In the genomic region with DNA sequence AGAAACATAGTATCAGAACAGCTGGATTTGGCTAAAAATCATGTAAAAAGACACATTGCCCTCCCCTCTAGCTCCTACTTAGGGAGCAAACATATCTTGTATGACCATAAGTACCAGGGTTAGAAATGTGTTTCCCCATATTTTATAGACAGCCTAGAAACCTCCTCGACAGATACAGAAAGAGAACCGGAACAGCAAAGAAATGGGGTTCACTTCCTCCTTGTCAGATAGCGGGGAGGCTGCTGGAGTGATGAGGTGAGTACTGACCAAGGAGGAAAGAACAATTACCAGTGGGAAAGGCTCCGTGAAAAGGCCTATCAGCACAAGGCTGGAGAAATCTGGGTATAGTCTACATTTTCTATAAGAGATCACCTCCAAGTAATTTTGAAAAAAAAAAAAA, we compare ENCODE assay signal across 16 mouse cellular contexts.
"Had no signal": no experiment of that assay in that cellular context is flagged by ENCODE, and none has a peak within 500 bp of the region (broad histone marks: within the 10 kb centered on the region; RNA-seq: fewer than 3 reads in every experiment).

No protein-coding gene starts in this region.

- H3K9ac ChIP-seq: lung, embryonic 14.5 days; midbrain, embryonic 12.5 days; neural tube, embryonic 13.5 days; neural tube, embryonic 15.5 days had no signal

- H3K9me3 ChIP-seq: midbrain, embryonic 10.5 days; midbrain, embryonic 12.5 days; neural tube, embryonic 13.5 days; neural tube, embryonic 15.5 days had no signal

- ATAC-seq: midbrain, embryonic 16.5 days had no signal

- H3K4me2 ChIP-seq: lung, embryonic 14.5 days; midbrain, embryonic 12.5 days; neural tube, embryonic 13.5 days; neural tube, embryonic 15.5 days had no signal

- H3K36me3 ChIP-seq: midbrain, embryonic 10.5 days; midbrain, embryonic 12.5 days; neural tube, embryonic 13.5 days; neural tube, embryonic 15.5 days had no signal

- DNase-seq: lung, adult 18-20 months; lung, embryonic 14.5 days; lung, postnatal 10 days; lung, postnatal 4 days; midbrain, embryonic 14.5 days; retina, postnatal 1 day; right cerebral cortex, adult 18-20 months; thymus, adult 18-20 months; thymus, postnatal 14 days; thymus, postnatal 36 days had no signal

- H3K4me3 ChIP-seq: midbrain, embryonic 10.5 days; midbrain, embryonic 12.5 days; myocyte; neural tube, embryonic 13.5 days; neural tube, embryonic 15.5 days had no signal

- H3K4me1 ChIP-seq: midbrain, embryonic 12.5 days; neural tube, embryonic 13.5 days; neural tube, embryonic 15.5 days had no signal

- H3K27ac ChIP-seq: midbrain, embryonic 10.5 days; midbrain, embryonic 12.5 days; neural tube, embryonic 13.5 days; neural tube, embryonic 15.5 days had no signal

- H3K27me3 ChIP-seq: midbrain, embryonic 12.5 days; neural tube, embryonic 13.5 days; neural tube, embryonic 15.5 days had no signal
